Mouse (Mus musculus) stomach, postnatal 0 days (tissue): ENCODE data around the gene Kpnb1. TPM values are rescaled to one million over a fixed set of nuclear protein-coding genes. Genes with fewer than 3 reads are reported as not detected.

Experiments used
- ATAC-seq: fragments of 200-750 bp; cut with Nextera tagmentation; 2 replicates; pipeline ENCODE4 v1.8.0; 2017; ENCODE audit not compliant: low FRiP score, low TSS enrichment
- DNase-seq: peaks from one replicate; pipeline ENCODE4 v3.0.0-alpha.2; 2016; ENCODE audit warnings: low spot score
- H3K27ac ChIP-seq: fragments of 300-500 bp; sonication (generic); replicated peaks from 2 replicates; pipeline ENCODE4 v1.5.1; 2014; ENCODE audit warnings: mild to moderate bottlenecking, control low read depth
- H3K27me3 ChIP-seq: fragments of 300-500 bp; sonication (generic); 2 replicates; pipeline ENCODE4 v1.6.1; 2014; ENCODE audit warnings: low read length; ENCODE audit not compliant: control insufficient read depth, insufficient read depth
- H3K36me3 ChIP-seq: fragments of 300-500 bp; sonication (generic); 2 replicates; pipeline ENCODE4 v1.6.1; 2014; ENCODE audit warnings: low read length, mixed read lengths; ENCODE audit not compliant: control insufficient read depth, insufficient read depth
- H3K4me1 ChIP-seq: fragments of 300-500 bp; sonication (generic); replicated peaks from 2 replicates; pipeline ENCODE4 v1.6.1; 2014; ENCODE audit warnings: antibody characterized with exemption; ENCODE audit not compliant: control insufficient read depth, insufficient read depth
- H3K4me2 ChIP-seq: fragments of 300-500 bp; sonication (generic); replicated peaks from 2 replicates; pipeline ENCODE4 v1.6.1; 2014; ENCODE audit warnings: low read depth, mild to moderate bottlenecking, control low read depth, moderate library complexity
- H3K4me3 ChIP-seq: fragments of 300-500 bp; sonication (generic); 2 replicates; pipeline ENCODE4 v1.5.1; 2014; ENCODE audit warnings: low read depth, low read length, control low read depth
- H3K9ac ChIP-seq: fragments of 300-500 bp; sonication (generic); 2 replicates; pipeline ENCODE4 v1.6.1; 2014; ENCODE audit warnings: mild to moderate bottlenecking, low read length, control low read depth, mixed read lengths
- H3K9me3 ChIP-seq: fragments of 300-500 bp; sonication (generic); 2 replicates; pipeline ENCODE4 v1.6.1; 2016; ENCODE audit warnings: low read length; ENCODE audit not compliant: control insufficient read depth
- CTCF ChIP-seq: IDR thresholded peaks from 2 replicates; pipeline ENCODE4 v1.5.1; 2016; ENCODE audit warnings: antibody characterized with exemption, low read depth, mild to moderate bottlenecking, moderate library complexity
- EP300 ChIP-seq: optimal IDR thresholded peaks from 2 replicates; pipeline ENCODE3; 2016; ENCODE audit warnings: antibody characterized with exemption
- WGBS: fragments of 180-500 bp; shearing (Covaris S2); extraction: QIAGEN DNeasy Blood & Tissue Kit; methylation state at CpG from one replicate; pipeline ENCODE4 v1.1.7; 2014; 5-methylcytosine and 5-hydroxymethylcytosine counted together
- polyA plus RNA-seq: library from polyadenylated mRNA; unstranded; fragments of >200 nt; fragmentation: Nextera tagmentation; extraction: Ambion mirVana; gene quantifications from 2 replicates; pipeline ENCODE4 v1.2.1, GENCODE M21; 2015

The Kpnb1 gene
- polyA plus RNA-seq, 1 experiment from 2014 or later = 19.2 TPM

DNA sequence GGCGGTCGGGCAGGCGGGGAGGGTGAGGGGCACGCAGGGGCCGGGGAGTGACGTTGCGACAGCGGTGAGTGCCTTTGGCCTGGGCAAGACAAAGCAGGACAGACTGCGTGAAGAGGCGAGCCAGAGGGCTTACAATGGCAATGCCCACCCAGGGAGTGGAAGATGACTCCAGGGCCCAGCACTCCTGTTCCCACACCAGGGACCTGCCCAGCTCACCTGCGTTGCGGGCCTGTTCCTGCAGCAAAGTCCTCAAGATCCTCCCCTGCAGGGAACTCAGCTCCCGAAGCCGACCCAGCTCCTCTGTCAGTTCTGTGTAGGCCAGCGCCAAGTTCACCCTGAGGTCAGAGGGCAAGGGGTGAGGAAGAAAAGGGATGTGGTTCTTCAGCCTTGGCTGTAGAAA lies 48.4 kb downstream of the Kpnb1 start:
- Histone ChIP-seq H3K27me3 (no peaks in the 10 kb centered on the region), H3K9me3 (no peaks in the 10 kb centered on the region), H3K9ac (peak overlapping the region; percentile 31; the same call in 1 of the 2 replicates), H3K36me3 (no peaks in the 10 kb centered on the region; the same call in 1 of the 2 replicates), H3K4me3 (peak overlapping the region; percentile 26; the same call in 1 of the 2 replicates), H3K4me2 (peak overlapping the region; percentile 52), H3K27ac (no peak overlapping the region), H3K4me1 (no peaks in the 10 kb centered on the region)
- ATAC-seq = no peak
- no peak for DNase-seq
- 59% methylated on average over 13 of the region's 15 CpGs for WGBS
- TF ChIP-seq CTCF (no peak), EP300 (no peak)

DNA sequence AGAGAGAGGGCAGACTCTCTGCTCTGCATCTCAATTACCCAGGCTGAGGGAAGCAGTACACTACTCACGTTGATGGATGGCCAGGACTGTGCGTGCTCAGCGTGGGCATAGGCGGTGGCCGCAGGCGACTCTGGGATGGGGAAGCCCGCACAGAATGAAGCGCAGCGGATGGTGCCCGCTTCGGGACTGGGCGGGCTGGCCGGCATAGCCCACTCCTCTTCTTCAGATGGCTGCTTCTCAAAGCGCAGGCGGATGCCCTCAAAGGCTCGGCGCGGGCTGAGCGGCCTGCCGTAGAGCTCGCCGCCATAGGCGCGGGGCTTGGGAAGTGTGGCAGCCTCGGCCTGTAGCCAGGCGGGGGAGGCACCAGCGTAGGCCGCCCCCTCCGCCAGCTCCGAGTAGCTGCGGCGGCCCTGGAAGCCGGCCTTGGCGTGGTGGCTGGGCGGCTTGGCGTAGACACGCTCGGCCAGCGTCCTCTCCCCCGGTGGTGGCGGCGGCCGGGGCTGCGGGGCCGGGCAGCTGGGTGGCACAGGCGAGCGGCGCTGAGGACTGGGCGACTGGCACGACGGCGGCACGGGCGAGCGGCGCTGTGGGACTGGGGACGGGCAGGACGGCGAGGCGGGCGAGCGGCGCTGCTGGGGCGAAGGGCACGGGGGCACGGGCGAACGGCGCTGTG lies 49.0 kb downstream of the Kpnb1 start:
- peak overlapping the region; percentile 31; the same call in 1 of the 2 replicates for H3K9ac ChIP-seq
- WGBS = 36% methylated on average over 60 of the region's 69 CpGs
- no peaks in the 10 kb centered on the region for H3K4me1 ChIP-seq
- H3K9me3 ChIP-seq = no peaks in the 10 kb centered on the region
- DNase-seq (peak; percentile 41), ATAC-seq (0 out of 2 replicates have a peak, but pooled peaks have one; percentile 24)
- peak overlapping the region; percentile 26 for H3K4me3 ChIP-seq
- no peak overlapping the region for H3K27ac ChIP-seq
- no peaks in the 10 kb centered on the region; the same call in 1 of the 2 replicates for H3K36me3 ChIP-seq
- H3K27me3 ChIP-seq = no peaks in the 10 kb centered on the region
- TF ChIP-seq CTCF (no peak), EP300 (no peak)
- H3K4me2 ChIP-seq = peak overlapping the region; percentile 52

DNA sequence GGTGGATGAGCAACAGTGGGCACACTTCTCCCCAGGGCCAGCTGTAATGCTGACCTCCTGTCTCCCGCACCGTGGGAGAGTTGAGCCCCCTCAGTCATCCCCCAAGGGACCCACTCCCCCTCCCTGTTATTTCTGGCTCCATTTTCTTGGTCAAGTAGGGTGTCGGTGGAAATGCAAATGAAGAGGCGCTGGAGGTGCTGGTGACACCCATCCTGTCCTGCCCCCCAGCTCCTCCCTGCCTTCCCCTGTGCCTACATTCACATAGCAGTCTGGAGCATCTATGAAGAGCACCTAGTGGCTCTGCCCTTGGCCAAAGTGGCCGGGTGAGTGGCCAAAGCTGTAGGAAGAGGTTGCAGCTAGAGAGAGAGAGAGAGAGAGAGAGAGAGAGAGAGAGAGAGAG lies 54.4 kb downstream of the Kpnb1 start:
- ATAC-seq (no peak), DNase-seq (no peak)
- H3K4me2 ChIP-seq = no peak overlapping the region
- no peaks in the 10 kb centered on the region for H3K4me1 ChIP-seq
- TF ChIP-seq EP300 (no peak), CTCF (no peak)
- H3K27me3 ChIP-seq = no peaks in the 10 kb centered on the region
- H3K9ac ChIP-seq = no peak overlapping the region
- no peaks in the 10 kb centered on the region; the same call in 1 of the 2 replicates for H3K36me3 ChIP-seq
- no peaks in the 10 kb centered on the region for H3K9me3 ChIP-seq
- no peak overlapping the region for H3K4me3 ChIP-seq
- H3K27ac ChIP-seq = no peak overlapping the region
- 52% methylated on average over 5 of the region's 5 CpGs for WGBS

DNA sequence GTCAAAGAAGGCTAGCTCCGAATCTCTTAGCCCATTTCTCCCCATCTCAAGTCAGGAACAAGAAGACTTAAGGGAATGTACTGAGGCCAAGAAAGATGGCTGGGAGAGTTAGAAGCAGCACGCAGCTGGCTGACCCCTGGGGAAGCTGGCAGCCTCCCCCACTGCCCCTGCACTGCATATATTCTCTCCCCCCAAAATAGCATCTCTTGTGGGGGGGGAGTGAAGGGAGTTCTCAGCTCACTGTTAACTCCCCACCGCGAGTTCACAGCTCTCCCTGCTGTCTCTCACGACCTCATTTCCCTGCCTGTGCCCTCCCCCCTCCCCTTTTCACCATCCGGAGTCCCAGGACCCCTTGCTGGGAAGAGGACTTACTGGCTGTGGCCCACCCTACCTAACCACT lies 55.5 kb downstream of the Kpnb1 start:
- TF ChIP-seq CTCF (no peak), EP300 (no peak)
- no peak for DNase-seq
- H3K4me1 ChIP-seq = no peaks in the 10 kb centered on the region
- no peak overlapping the region for H3K9ac ChIP-seq
- no peak overlapping the region for H3K4me2 ChIP-seq
- H3K36me3 ChIP-seq = no peaks in the 10 kb centered on the region; the same call in 1 of the 2 replicates
- no peak overlapping the region for H3K4me3 ChIP-seq
- no peak for ATAC-seq
- no peaks in the 10 kb centered on the region for H3K27me3 ChIP-seq
- 21% methylated on average over 6 of the region's 6 CpGs for WGBS
- no peaks in the 10 kb centered on the region for H3K9me3 ChIP-seq
- no peak overlapping the region for H3K27ac ChIP-seq

DNA sequence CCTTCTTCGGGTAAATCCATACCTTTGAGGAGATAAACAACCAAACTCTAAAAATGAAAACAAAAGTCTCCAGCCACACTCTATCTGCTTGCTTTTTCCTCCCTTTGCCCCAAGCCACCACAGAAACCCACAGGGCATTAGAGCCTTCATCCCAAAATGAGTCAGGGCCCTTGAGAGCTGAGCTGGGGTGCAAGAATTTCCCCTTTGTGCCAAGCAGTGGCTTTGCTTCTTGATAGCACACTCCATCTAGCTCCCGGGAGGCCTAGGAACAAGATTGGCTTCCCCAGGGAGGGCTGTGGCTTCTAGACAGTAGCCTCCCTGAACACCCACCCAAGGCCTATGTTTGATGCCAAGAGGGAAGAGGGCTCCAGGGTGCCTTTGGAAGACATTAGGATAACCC lies 56.0 kb downstream of the Kpnb1 start:
- Histone ChIP-seq H3K9ac (no peak overlapping the region), H3K9me3 (no peaks in the 10 kb centered on the region), H3K4me2 (no peak overlapping the region), H3K4me1 (no peaks in the 10 kb centered on the region), H3K36me3 (no peaks in the 10 kb centered on the region), H3K27me3 (no peaks in the 10 kb centered on the region), H3K27ac (no peak overlapping the region), H3K4me3 (no peak overlapping the region)
- DNase-seq (no peak), ATAC-seq (no peak)
- no peak for TF ChIP-seq CTCF
- TF ChIP-seq EP300 = no peak
- 72% methylated on average over 2 of the region's 2 CpGs for WGBS

DNA sequence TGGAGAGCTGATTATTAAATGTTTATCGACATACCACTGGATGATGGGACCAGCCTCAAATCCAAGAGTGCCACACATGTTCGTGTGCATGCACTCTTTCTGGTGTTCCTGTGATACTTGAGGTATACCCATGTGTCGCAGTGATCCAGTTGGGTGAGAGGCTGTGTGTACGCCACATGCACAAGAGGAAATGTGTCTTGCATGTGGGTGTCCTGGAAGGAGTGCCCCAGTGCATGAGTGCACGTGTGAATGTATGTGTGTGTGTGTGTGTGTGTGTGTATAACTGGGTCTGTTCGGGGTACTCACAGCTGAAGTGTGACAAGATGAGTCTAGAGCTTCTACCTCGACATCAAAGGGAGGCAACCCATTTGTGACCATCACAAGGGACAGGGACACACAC lies 57.4 kb downstream of the Kpnb1 start:
- WGBS = 71% methylated on average over 7 of the region's 7 CpGs
- Histone ChIP-seq H3K4me2 (no peak overlapping the region), H3K4me3 (no peak overlapping the region), H3K36me3 (no peaks in the 10 kb centered on the region), H3K4me1 (no peaks in the 10 kb centered on the region), H3K27ac (no peak overlapping the region), H3K9ac (no peak overlapping the region), H3K9me3 (no peaks in the 10 kb centered on the region), H3K27me3 (no peaks in the 10 kb centered on the region)
- DNase-seq = no peak
- TF ChIP-seq EP300 (no peak), CTCF (no peak)
- no peak for ATAC-seq
